Mouse (Mus musculus): ENCODE data around the gene Avl9.

The Avl9 gene

GRCm38 (mm10) chr6:56796232-56796631 is 81.5 kb downstream of the Avl9 start:
- DNase-seq, result no peak

- peak; percentile 53 for DNase-seq
Measured at GRCm38 (mm10) chr6:56796668-56797141, 82.0 kb downstream of the Avl9 start.

- DNase-seq, result peak; percentile 97
Measured at GRCm38 (mm10) chr6:56797311-56798151, 82.8 kb downstream of the Avl9 start, which contains the start of gene Kbtbd2. Gene Kbtbd2 (minus strand): TSS chr6:56797813.

- no peak for DNase-seq
Measured at GRCm38 (mm10) chr6:56798152-56798465, 83.4 kb downstream of the Avl9 start.

- DNase-seq, result no peak
Measured at GRCm38 (mm10) chr6:56805026-56805425, 90.3 kb downstream of the Avl9 start.

GRCm38 (mm10) chr6:56806195-56806594 is 91.5 kb downstream of the Avl9 start:
- DNase-seq, result no peak

- DNase-seq, result peak; percentile 72
Measured at GRCm38 (mm10) chr6:56808656-56809055, 94.0 kb downstream of the Avl9 start.

Data from lung, postnatal 10 days (tissue).